Mouse (Mus musculus): ENCODE measurements at regions not wholly inside any gene's neighbourhood (a gene's known extent, or its start where the extent isn't known, plus 50 kb on each side); places are given as distances from the start of the nearest gene placed in this dataset.

- no peak for DNase-seq
- intact Hi-C loops (cut with DNase I): no loop called here
These were observed 144.7 kb upstream of the Dcn start for GRCm38 (mm10) chr10:97334606-97335150.

- intact Hi-C loops (cut with DNase I): loop anchor here (2.0 kb wide), 2 partner anchors 1123 to 1205 kb away; no protein-coding TSS in a partner anchor
- DNase-seq: no peak
These were observed 141.2 kb upstream of the Dcn start for GRCm38 (mm10) chr10:97338033-97338692.

- DNase-seq: no peak
- intact Hi-C loops (cut with DNase I): loop anchor here (2.0 kb wide), 2 partner anchors 1125 to 1207 kb away; no protein-coding TSS in a partner anchor
These were observed 139.3 kb upstream of the Dcn start for GRCm38 (mm10) chr10:97339866-97340706.

- DNase-seq: peak; percentile 71 to 79
- intact Hi-C loops (cut with DNase I): loop anchor here (1.0 to 5.0 kb wide), 2 partner anchors 327 to 344 kb away; no protein-coding TSS in a partner anchor
These were observed 134.1 kb upstream of the Dcn start for GRCm38 (mm10) chr10:97345347-97345746.

GRCm38 (mm10) chr10:97346949-97347348, 132.5 kb upstream of the Dcn start:
- intact Hi-C loops (cut with DNase I): loop anchor here (5.0 kb wide), 1 partner anchor 325 kb away; no protein-coding TSS in a partner anchor
- DNase-seq: no peak

GRCm38 (mm10) chr10:97368625-97369024, 110.8 kb upstream of the Dcn start:
- intact Hi-C loops (cut with DNase I): no loop called here
- DNase-seq: no peak

- intact Hi-C loops (cut with DNase I): loop anchor here (1.0 to 5.0 kb wide), 2 partner anchors 191 to 294 kb away; partner anchors contain the start of gene Lum
- DNase-seq: peak; percentile 52 to 56
These were observed 103.6 kb upstream of the Dcn start for GRCm38 (mm10) chr10:97375824-97376223.

- no peak for DNase-seq
- intact Hi-C loops (cut with DNase I): loop anchor here (1.0 to 5.0 kb wide), 2 partner anchors 191 to 294 kb away; partner anchors contain the start of gene Lum
These were observed 103.0 kb upstream of the Dcn start for GRCm38 (mm10) chr10:97376376-97376775.

GRCm38 (mm10) chr10:97381586-97381985, 97.8 kb upstream of the Dcn start:
- intact Hi-C loops (cut with DNase I): loop anchor here (10.0 kb wide), 1 partner anchor 93 kb away; the partner anchor contains the start of gene Dcn
- peak in 1 of 2 experiments; percentile 12 for DNase-seq

GRCm38 (mm10) chr10:97383881-97384280, 95.5 kb upstream of the Dcn start:
- intact Hi-C loops (cut with DNase I): loop anchor here (10.0 kb wide), 1 partner anchor 91 kb away; the partner anchor contains the start of gene Dcn
- no peak for DNase-seq

- no peak for DNase-seq
- intact Hi-C loops (cut with DNase I): loop anchor here (10.0 kb wide), 1 partner anchor 87 kb away; the partner anchor contains the start of gene Dcn
These were observed 92.1 kb upstream of the Dcn start for GRCm38 (mm10) chr10:97387196-97387876.

- intact Hi-C loops (cut with DNase I): loop anchor here (10.0 kb wide), 1 partner anchor 85 kb away; the partner anchor contains the start of gene Dcn
- peak; percentile 49 for DNase-seq
These were observed 89.5 kb upstream of the Dcn start for GRCm38 (mm10) chr10:97389647-97390590.

- DNase-seq: no peak
- intact Hi-C loops (cut with DNase I): no loop called here
These were observed 82.2 kb upstream of the Dcn start for GRCm38 (mm10) chr10:97397062-97397771.

GRCm38 (mm10) chr10:97397896-97398295, 81.5 kb upstream of the Dcn start:
- intact Hi-C loops (cut with DNase I): no loop called here
- no peak for DNase-seq

GRCm38 (mm10) chr10:97402524-97402923, 76.9 kb upstream of the Dcn start:
- no peak for DNase-seq
- intact Hi-C loops (cut with DNase I): no loop called here

GRCm38 (mm10) chr10:97404076-97404787, 75.2 kb upstream of the Dcn start:
- no peak for DNase-seq
- intact Hi-C loops (cut with DNase I): no loop called here

GRCm38 (mm10) chr10:97409181-97409581, 70.2 kb upstream of the Dcn start:
- intact Hi-C loops (cut with DNase I): no loop called here

GRCm38 (mm10) chr10:97409909-97410308, 69.5 kb upstream of the Dcn start:
- DNase-seq: no peak
- intact Hi-C loops (cut with DNase I): no loop called here

More at GRCm38 (mm10) chr10:97409181-97409581, 70.2 kb upstream of the Dcn start:
- DNase-seq: no peak
